Mouse (Mus musculus): ENCODE measurements around the gene Hagh.

DNA sequence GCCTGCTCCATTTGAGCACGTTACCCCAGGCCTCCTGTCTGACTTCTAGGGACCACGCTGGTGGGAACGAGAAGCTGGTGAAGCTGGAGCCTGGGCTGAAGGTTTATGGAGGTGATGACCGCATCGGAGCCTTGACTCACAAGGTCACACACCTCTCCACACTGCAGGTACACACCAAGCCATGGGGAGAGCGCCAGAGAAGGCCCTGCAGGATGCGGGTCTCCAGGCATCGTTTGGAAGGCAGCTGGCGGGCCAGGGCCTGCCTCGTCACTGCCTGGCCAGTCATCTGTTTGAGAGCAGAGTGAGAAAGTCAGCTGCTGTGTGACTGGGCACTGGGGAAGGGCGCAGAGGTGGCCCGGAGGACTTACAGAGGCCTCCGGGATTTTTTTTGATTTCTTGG, 16.6 kb downstream of the Hagh start:
- TF ChIP-seq CTCF (IDR thresholded peaks at IDR 0.05; ENCODE audit: borderline replicate concordance, control insufficient read depth, extremely low read depth, insufficient read depth, low read length, poor library complexity) (no peak), POLR2A (IDR thresholded peaks at IDR 0.05; ENCODE audit: control insufficient read depth, extremely low read depth, insufficient read depth, low read length, poor library complexity) (no peak)
